Mouse (Mus musculus) central nervous system, embryonic 11.5 days (tissue): ENCODE data around the gene Ap1s1. TPM values are rescaled to one million over a fixed set of nuclear protein-coding genes. Genes with fewer than 3 reads are reported as not detected.

Experiments used
- polyA plus RNA-seq: library from polyadenylated mRNA; depleted of rRNA; stranded (reverse); fragments of >200 nt; gene quantifications from 2 replicates; pipeline ENCODE4 v1.2.3, GENCODE M21; 2012; rRNA removed

Gene Ap1s1
- 106 and 146 TPM in 2 replicates for polyA plus RNA-seq

GRCm38 (mm10) chr5:137045402-137046323, at the start of gene Ap1s1:
Gene Ap1s1 (minus strand): TSS chr5:137046135.

GRCm38 (mm10) chr5:137072079-137072960, 26.4 kb upstream of the Ap1s1 start, which contains the start of gene Serpine1:
Gene Serpine1 (minus strand): TSS chr5:137072268.

GRCm38 (mm10) chr5:137026092-137026491, 19.8 kb downstream of the Ap1s1 start, which contains the start of gene Vgf:
Gene Vgf (plus strand): TSS chr5:137026392.

GRCm38 (mm10) chr5:136987934-136988271, 58.0 kb downstream of the Ap1s1 start, which contains the start of gene Znhit1:
Gene Znhit1 (minus strand): TSS chr5:136988021.

GRCm38 (mm10) chr5:136986695-136987137, 59.2 kb downstream of the Ap1s1 start, which contains the start of gene Plod3:
Gene Plod3 (plus strand): TSS chr5:136987019.

Other genes with a start within 250 kb of the Ap1s1 start
- 73.8 and 135 TPM in 2 replicates for gene Col26a1, start 162.9 kb downstream of the Ap1s1 start, polyA plus RNA-seq
- 49.8 and 57.5 TPM in 2 replicates for gene Ift22, start 138.0 kb downstream of the Ap1s1 start, polyA plus RNA-seq
- 282 and 315 TPM in 2 replicates for gene Fis1, start 92.9 kb downstream of the Ap1s1 start, polyA plus RNA-seq
- gene Cldn15, start 79.5 kb downstream of the Ap1s1 start, polyA plus RNA-seq: 0.52 and 0.92 TPM in 2 replicates
- 63.1 and 65.2 TPM in 2 replicates for gene Plod3, start 59.1 kb downstream of the Ap1s1 start, polyA plus RNA-seq
- gene Znhit1, start 58.1 kb downstream of the Ap1s1 start, polyA plus RNA-seq: 68.7 and 98.2 TPM in 2 replicates
- gene Vgf, start 19.7 kb downstream of the Ap1s1 start, polyA plus RNA-seq: 0.83 and 1.0 TPM in 2 replicates
- gene Serpine1, start 26.1 kb upstream of the Ap1s1 start, polyA plus RNA-seq: 0.54 and 1.7 TPM in 2 replicates
- gene Trim56, start 70.1 kb upstream of the Ap1s1 start, polyA plus RNA-seq: 3.0 and 3.7 TPM in 2 replicates
- gene Muc3, start 103.2 kb upstream of the Ap1s1 start, polyA plus RNA-seq: 0.05 TPM in 1 of 2 replicates, not detected in the other
- 0.10 and 0.31 TPM in 2 replicates for gene Muc3a, start 166.3 kb upstream of the Ap1s1 start, polyA plus RNA-seq
- gene Ache, start 241.4 kb upstream of the Ap1s1 start, polyA plus RNA-seq: 6.4 and 10.2 TPM in 2 replicates
- 7.3 and 10.1 TPM in 2 replicates for gene Ufsp1, start 248.5 kb upstream of the Ap1s1 start, polyA plus RNA-seq